Mouse (Mus musculus): ENCODE results near the gene Kifc3. TPM values are rescaled to one million over a fixed set of nuclear protein-coding genes. Genes with fewer than 3 reads are reported as not detected.

Gene Kifc3
- polyA plus RNA-seq, 1 experiment: 13.6 TPM

GRCm38 (mm10) chr8:95067582-95067981, 135.0 kb downstream of the Kifc3 start:
- Histone ChIP-seq H3K4me3 (ENCODE audit: insufficient read depth, low read length) (no peak overlapping the region), H3K27ac (ENCODE audit: insufficient read depth, low read length) (no peak overlapping the region), H3K4me1 (ENCODE audit: control insufficient read depth, insufficient read depth, low read length) (no peaks in the 10 kb centered on the region)
- TF ChIP-seq CTCF (IDR thresholded peaks at IDR 0.05; ENCODE audit: borderline replicate concordance, insufficient read depth, low read length) (no peak), POLR2A (IDR thresholded peaks at IDR 0.05; ENCODE audit: low read depth, low read length) (no peak)

DNA sequence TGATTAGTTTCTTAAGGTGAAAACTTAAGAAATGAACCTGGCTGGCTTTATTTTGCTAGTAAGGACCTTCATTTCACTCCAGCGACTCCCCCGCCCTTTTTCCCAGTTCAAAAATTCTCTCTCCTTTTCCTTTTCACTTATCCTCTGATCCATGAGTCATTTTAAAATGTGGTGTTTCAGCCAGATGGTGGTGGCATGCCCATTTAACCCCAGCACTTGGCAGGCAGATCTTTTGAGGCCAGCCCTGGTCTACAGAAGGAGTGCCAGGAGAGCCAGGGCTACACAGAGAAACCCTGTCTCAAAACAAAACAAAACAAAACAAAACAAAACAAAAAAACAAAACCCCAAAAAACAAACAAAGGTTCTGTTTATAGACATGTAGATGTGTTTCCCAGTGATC, 138.1 kb downstream of the Kifc3 start:
- no peaks in the 10 kb centered on the region for H3K4me1 ChIP-seq (ENCODE audit: control insufficient read depth, insufficient read depth, low read length)
- TF ChIP-seq CTCF (IDR thresholded peaks at IDR 0.05; ENCODE audit: borderline replicate concordance, insufficient read depth, low read length) (no peak), POLR2A (IDR thresholded peaks at IDR 0.05; ENCODE audit: low read depth, low read length) (no peak)
- no peak overlapping the region for H3K27ac ChIP-seq (ENCODE audit: insufficient read depth, low read length)
- H3K4me3 ChIP-seq (ENCODE audit: insufficient read depth, low read length): no peak overlapping the region

GRCm38 (mm10) chr8:95059812-95060533, 142.6 kb downstream of the Kifc3 start:
- TF ChIP-seq CTCF (IDR thresholded peaks at IDR 0.05; ENCODE audit: borderline replicate concordance, insufficient read depth, low read length) (no peak), POLR2A (IDR thresholded peaks at IDR 0.05; ENCODE audit: low read depth, low read length) (no peak)
- H3K27ac ChIP-seq (ENCODE audit: insufficient read depth, low read length): no peak overlapping the region
- H3K4me3 ChIP-seq (ENCODE audit: insufficient read depth, low read length): no peak overlapping the region
- no peaks in the 10 kb centered on the region for H3K4me1 ChIP-seq (ENCODE audit: control insufficient read depth, insufficient read depth, low read length)

- Histone ChIP-seq H3K4me1 (ENCODE audit: control insufficient read depth, insufficient read depth, low read length) (no peaks in the 10 kb centered on the region), H3K4me3 (ENCODE audit: insufficient read depth, low read length) (no peak overlapping the region), H3K27ac (ENCODE audit: insufficient read depth, low read length) (no peak overlapping the region)
- TF ChIP-seq POLR2A (IDR thresholded peaks at IDR 0.05; ENCODE audit: low read depth, low read length) (no peak), CTCF (IDR thresholded peaks at IDR 0.05; ENCODE audit: borderline replicate concordance, insufficient read depth, low read length) (no peak)
Observed at GRCm38 (mm10) chr8:95058661-95059060, 144.0 kb downstream of the Kifc3 start.

DNA sequence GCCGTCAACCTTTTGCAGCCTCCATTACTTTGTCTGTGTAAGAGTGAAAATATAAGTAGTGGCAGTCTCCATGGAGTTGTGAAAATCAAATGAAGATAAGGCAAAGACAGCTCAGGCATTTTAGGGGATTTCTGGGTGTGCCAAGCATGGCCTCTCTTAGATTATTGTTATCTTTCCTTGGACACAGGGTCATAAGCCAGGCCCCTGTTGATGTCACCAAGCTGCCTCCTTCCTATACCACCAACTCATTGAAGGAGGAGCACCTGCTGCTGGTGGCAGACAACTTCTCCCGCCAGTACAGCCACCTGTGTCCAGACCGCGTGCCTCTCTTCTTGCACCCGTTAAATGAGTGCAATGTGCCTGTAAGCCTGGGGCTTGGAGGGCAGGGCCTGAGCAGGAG, 146.2 kb downstream of the Kifc3 start:
- TF ChIP-seq CTCF (IDR thresholded peaks at IDR 0.05; ENCODE audit: borderline replicate concordance, insufficient read depth, low read length): no peak
- no peak for TF ChIP-seq POLR2A (IDR thresholded peaks at IDR 0.05; ENCODE audit: low read depth, low read length)
- Histone ChIP-seq H3K4me1 (ENCODE audit: control insufficient read depth, insufficient read depth, low read length) (no peaks in the 10 kb centered on the region), H3K4me3 (ENCODE audit: insufficient read depth, low read length) (no peak overlapping the region), H3K27ac (ENCODE audit: insufficient read depth, low read length) (no peak overlapping the region)

DNA sequence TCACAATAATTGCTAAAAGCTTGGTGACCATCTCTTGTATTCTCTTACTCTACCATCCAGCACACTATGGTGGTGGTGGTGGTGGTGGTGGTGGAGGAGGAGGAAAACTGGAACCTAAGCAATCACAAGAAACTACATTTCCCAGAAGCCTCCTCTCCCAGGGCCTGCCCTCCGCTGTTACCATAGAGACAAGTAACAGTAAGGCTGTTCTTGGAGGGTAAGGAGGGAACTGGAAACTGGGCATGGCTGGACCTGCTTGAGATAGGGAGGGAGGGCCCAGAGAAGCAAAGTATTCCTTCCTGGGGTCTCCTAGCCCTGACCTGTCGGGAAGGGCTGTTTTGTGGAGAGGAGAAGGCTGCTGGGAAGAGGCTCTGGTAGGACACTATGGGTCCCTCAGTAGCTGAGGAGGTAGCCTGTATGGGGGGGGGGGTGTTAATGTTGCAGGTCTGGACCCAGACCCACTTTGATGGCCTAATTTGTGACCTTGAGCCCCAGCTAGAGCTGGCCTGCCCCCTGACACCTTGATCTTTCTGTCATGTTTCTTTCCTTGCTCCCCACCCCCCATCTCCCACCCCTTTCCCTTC, 147.6 kb downstream of the Kifc3 start, which contains the start of gene Drc7:
TSS of gene Drc7 (plus strand) at position 177 of the 584 bp plus-strand sequence.
- Histone ChIP-seq H3K4me1 (ENCODE audit: control insufficient read depth, insufficient read depth, low read length) (no peaks in the 10 kb centered on the region), H3K4me3 (ENCODE audit: insufficient read depth, low read length) (no peak within 1 kb of the TSS), H3K27ac (ENCODE audit: insufficient read depth, low read length) (no peak within 1 kb of the TSS)
- TF ChIP-seq CTCF (IDR thresholded peaks at IDR 0.05; ENCODE audit: borderline replicate concordance, insufficient read depth, low read length) (no peak), POLR2A (IDR thresholded peaks at IDR 0.05; ENCODE audit: low read depth, low read length) (no peak)

DNA sequence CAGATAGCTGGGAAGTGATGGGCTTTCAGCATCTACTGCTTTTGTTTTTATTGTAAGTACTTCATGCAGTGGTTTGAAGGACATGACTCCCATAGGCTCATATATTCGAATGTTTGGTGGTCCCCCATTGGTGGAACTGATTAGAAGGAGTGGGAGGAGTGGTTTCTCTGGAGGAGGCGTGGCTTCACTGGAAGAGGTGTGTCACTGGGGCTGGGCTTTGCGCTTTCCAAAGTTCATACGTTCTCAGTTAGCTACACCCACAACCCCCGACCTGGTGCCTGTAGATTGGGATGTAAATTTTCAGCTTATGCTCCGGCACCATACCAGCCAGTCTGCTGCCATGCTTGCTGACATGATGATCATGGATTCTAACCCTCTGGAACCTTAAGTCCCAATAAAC, 148.2 kb downstream of the Kifc3 start:
- TF ChIP-seq POLR2A (IDR thresholded peaks at IDR 0.05; ENCODE audit: low read depth, low read length): no peak
- TF ChIP-seq CTCF (IDR thresholded peaks at IDR 0.05; ENCODE audit: borderline replicate concordance, insufficient read depth, low read length): no peak
- Histone ChIP-seq H3K4me3 (ENCODE audit: insufficient read depth, low read length) (no peak overlapping the region), H3K27ac (ENCODE audit: insufficient read depth, low read length) (no peak overlapping the region), H3K4me1 (ENCODE audit: control insufficient read depth, insufficient read depth, low read length) (no peaks in the 10 kb centered on the region)

Other genes with a start within 250 kb of the Kifc3 start
- gene Adgrg1, start 228.1 kb downstream of the Kifc3 start, polyA plus RNA-seq (2011; ENCODE audit: insufficient read length, low read depth, missing spikeins): 3.1 and 3.4 TPM in 2 replicates
- gene Adgrg3, start 185.1 kb downstream of the Kifc3 start, polyA plus RNA-seq (2011; ENCODE audit: insufficient read length, low read depth, missing spikeins): not detected in 2 replicates
- not detected in 2 replicates for gene Drc7, start 147.7 kb downstream of the Kifc3 start, polyA plus RNA-seq (2011; ENCODE audit: insufficient read length, low read depth, missing spikeins)
- gene Katnb1, start 121.6 kb downstream of the Kifc3 start, polyA plus RNA-seq (2011; ENCODE audit: insufficient read length, low read depth, missing spikeins): 6.8 and 9.0 TPM in 2 replicates
- 0.09 and 0.13 TPM in 2 replicates for gene Cngb1, start 103.8 kb upstream of the Kifc3 start, polyA plus RNA-seq (2011; ENCODE audit: insufficient read length, low read depth, missing spikeins)
- not detected in 2 replicates for gene Tepp, start 107.8 kb upstream of the Kifc3 start, polyA plus RNA-seq (2011; ENCODE audit: insufficient read length, low read depth, missing spikeins)
- gene Zfp319, start 129.1 kb upstream of the Kifc3 start, polyA plus RNA-seq (2011; ENCODE audit: insufficient read length, low read depth, missing spikeins): 5.8 and 6.6 TPM in 2 replicates
- 22.8 and 24.1 TPM in 2 replicates for gene Usb1, start 129.5 kb upstream of the Kifc3 start, polyA plus RNA-seq (2011; ENCODE audit: insufficient read length, low read depth, missing spikeins)
- gene Mmp15, start 149.5 kb upstream of the Kifc3 start, polyA plus RNA-seq (2011; ENCODE audit: insufficient read length, low read depth, missing spikeins): 0.85 and 1.4 TPM in 2 replicates
- 55.4 and 68.2 TPM in 2 replicates for gene Cfap20, start 232.1 kb upstream of the Kifc3 start, polyA plus RNA-seq (2011; ENCODE audit: insufficient read length, low read depth, missing spikeins)